Mouse (Mus musculus): ENCODE measurements at regions not wholly inside any gene's neighbourhood (a gene's known extent, or its start where the extent isn't known, plus 50 kb on each side); places are given as distances from the start of the nearest gene placed in this dataset.

DNA sequence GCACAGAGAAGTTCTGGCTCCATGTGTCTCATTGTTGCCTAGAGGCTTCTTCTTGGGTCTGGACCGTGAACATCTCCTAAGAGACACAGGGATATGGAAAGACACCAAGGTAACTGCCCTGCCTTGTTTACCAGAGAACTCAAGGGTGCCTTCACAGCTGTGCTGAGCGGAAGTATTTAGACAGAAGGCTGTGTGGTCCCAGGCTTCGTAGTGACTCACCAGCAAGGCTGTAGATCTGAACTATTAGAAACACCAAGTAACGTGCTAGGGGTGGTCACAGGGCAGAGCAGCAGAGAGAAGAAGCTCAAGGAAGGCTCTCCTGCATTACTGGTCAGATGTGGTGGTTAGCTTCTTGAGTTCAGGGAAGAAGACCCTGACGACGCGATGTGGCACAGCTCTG, 51.6 kb upstream of the Lpp start:
- no peak for ATAC-seq

DNA sequence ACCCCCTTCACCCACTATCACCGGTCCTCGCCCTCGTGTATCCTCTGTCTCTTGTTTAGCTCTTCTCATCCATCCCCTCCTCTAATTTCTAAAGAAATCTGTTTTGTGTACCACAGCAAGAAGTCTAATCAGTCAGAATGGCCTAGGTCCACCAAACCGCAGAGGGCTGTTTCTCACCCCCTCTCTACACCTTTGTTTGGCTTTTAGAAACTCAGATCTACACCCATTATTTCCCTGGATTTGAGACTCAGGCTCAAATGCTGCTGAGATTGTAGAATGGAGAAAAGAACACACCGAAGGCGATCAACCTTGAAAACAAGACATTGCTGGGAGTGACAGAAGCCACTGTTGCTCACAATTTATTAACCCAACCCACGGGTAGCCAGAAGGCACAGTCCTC, 52.7 kb upstream of the Lpp start:
- no peak for ATAC-seq

DNA sequence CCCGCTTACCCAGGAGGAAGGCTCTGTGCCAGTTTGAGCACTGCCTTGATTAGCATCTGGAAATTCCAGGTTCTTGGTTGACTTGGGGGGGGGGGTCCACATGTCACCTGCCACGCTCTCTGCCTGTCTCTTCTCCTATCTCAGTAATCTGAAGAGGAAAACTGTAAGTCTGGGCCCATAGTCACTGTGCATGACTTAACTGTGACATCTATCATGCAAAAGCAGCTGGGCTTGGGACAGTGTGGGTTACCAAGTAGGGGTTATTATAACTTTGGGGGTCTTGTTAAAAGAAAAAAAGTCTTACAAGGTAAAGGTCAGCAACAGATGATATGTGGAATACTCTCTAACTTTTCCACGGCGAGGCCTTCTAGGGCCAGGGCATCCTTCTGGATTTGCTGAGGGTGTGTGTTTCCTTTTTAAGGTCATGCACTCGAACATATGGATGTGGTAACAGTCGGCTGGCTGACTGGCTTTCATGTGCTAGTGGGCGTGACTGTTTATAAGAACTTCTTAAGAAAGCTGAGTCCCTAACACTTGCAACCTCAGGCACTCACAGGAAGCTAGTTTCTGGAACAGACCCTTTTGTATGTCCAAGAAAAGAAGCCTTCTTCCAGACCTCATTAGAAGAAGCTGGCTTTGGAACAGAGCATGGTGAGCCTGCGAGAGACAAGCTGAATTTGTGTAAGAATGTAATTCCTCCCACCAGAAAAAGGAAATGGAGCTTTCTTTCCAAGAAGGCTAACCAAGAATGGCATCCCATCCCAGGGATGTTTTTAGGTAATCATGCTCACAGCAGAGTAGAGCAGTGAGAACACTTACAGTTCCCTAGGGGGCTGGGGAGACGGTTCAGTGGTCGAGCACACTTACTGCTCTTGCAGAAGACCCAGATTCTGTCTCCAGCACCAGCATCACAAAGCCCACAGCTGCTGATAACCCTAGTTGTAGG, 53.7 kb upstream of the Lpp start:
- ATAC-seq: peak; percentile 79

DNA sequence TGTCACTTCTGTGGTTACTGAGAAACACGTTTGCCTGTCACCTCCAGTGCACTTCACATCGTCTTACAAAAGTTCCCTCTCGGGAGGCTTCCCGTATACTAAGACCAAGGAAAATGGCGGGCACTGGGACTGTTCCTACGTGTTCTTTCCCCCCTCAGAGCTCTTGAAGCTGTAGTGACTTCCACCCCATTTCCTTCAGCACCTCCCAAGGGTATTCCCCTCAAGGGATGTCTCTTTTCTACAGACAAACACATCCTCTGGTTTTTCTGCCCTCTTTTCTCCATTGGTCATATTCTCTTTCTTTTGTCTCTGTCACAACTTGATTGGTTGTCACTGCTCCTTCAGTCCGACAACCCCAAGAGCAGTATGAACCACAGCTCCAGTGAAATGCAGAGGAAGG, 54.9 kb upstream of the Lpp start:
- ATAC-seq: peak; percentile 74

DNA sequence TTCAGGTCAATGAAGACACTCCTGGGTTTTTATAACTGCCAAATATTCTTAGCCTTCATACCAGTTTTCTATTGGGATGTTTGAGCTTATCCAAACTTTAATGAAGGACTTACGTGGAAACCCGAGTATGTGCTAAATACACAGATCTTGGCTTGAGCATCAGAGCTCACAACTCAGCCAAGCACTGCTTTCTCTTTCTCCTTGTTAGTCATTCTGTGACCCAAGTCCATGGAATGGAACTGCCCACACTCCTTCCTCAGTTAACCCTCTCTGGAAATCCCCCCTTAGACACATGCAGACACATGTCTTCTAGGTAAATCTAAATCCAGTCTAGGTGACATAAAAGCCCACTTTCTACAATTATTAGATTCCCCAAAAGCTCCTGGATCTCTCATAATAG, 58.9 kb upstream of the Lpp start:
- ATAC-seq: no peak

- ATAC-seq: no peak
These were observed 61.8 kb upstream of the Lpp start for GRCm38 (mm10) chr16:24331446-24332020.

GRCm38 (mm10) chr16:24326571-24326970, 66.7 kb upstream of the Lpp start:
- ATAC-seq: no peak

DNA sequence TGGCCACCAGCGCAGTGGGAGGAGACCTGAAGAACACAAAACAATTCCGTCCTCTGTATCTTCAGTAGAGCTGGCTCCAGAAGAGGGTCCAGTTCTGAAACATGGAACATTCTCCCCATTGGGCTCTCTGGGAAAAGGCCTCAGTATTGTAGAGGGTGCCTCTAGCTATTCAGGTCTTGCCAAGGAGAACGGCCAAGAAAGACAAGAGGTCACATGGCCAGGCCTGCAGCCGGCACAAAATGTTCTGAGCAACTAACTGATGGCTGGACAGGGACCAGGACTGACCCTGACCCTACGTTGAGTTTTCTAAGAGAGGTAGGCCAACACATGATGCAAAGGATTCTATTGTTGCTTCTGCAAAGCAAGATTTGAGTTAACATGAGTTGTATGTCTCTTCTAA, 67.3 kb upstream of the Lpp start:
- no peak for ATAC-seq

GRCm38 (mm10) chr16:24324917-24325316, 68.4 kb upstream of the Lpp start:
- ATAC-seq: no peak

DNA sequence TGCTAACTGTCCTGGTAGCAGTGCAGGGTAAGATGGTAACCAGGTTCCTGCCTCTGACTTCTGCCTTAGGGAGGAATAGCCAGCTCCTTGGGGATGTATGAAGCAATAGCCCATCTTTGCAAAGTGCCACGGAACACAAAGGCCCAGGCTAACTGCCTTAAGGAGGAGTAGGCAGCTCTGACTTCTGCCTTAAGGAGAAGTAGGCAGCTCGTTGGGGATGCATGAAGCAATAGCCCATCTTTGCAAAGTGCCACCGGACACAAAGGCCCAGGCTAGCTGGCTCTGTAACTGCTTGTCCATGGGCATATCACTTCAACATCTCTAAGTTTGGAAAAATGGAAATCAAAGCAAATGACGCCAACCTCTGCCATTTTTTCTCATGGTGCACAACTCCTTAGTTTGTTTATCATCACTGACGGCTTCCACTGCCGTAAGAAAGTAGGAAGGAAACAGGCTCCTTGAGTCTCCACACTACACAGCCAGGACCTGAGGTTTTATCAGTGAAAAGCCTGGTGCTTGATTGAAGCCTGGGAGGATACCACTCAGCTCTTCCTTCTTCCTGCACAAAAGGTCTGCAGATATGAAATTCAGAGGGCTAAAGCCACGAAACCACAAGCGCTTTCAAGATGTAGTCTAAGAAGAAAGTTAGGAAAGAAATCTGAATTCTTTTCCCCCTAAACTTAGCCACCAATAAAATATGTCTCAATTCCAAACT, 74.4 kb upstream of the Lpp start:
- ATAC-seq: no peak

- no peak for ATAC-seq
These were observed 79.6 kb upstream of the Lpp start for GRCm38 (mm10) chr16:24313544-24314326.

DNA sequence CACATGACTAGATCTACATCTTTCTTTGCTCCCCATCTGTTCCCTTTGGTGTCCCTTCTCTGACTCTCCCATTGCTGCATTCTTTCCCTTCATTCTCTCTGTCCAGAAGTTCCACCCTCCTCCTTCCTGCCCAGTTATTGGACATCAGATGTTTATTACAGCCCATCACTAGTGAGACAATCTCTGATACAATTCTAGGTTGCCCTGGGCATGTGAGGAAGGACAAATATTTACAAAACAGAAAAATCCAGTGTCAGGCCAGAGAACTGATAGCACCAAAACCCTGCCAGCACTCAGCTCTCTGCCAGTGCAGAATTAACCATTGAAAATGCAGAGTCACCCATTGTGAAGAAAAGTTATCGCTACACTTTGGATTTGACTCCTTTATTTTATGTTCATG, 87.9 kb upstream of the Lpp start:
- no peak for ATAC-seq

GRCm38 (mm10) chr16:24296790-24297189, 96.5 kb upstream of the Lpp start:
- ATAC-seq: no peak

GRCm38 (mm10) chr16:24295626-24296440, 97.5 kb upstream of the Lpp start:
- no peak for ATAC-seq

- no peak for ATAC-seq
These were observed 109.1 kb upstream of the Lpp start for GRCm38 (mm10) chr16:24284215-24284614.

DNA sequence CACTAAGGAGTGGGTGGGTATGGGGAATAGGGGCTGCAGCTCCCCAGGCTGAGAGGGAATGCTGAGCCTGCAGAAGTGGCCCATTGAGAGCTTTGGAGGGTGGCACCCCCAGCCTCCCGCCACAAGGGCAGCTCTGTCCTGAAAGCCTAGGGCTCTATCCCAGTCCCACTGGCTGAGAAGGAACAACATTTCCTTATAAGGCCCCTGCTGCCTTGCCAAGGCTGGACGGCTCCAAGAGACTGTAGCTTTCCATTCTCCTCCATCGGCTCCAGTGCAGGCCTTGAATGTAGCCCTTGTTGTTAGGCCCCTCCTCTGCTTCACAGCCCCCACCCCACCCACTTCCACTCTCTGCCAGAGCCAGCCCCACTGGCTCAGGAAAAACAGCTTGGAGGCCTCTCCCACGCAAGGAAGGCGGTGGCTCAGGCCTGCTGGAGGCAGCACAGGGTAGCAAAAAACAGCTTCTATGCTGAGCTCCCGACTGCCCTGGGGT, 111.1 kb upstream of the Lpp start:
- ATAC-seq: no peak

DNA sequence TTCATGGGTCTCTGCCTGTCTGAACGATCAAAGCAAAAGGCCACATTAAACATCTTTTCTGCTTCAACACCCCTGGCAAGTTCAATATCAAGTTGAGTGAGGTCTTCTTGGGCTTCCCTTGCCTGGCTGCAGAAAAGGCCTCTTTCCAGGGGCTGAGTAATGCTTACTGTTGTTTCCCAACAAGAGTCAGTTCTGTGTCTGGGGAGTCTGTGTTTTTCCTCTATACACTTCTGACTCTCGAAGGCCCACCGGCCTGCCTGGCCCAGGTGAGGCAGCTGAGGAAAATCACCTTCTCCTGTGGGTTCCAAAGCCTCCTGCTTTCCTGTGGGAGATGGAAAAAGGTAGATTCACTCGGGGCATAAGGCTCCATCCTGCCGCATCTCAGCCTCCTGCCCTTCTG, 111.7 kb upstream of the Lpp start:
- no peak for ATAC-seq

GRCm38 (mm10) chr16:24277857-24278256, 115.5 kb upstream of the Lpp start:
- ATAC-seq: no peak

DNA sequence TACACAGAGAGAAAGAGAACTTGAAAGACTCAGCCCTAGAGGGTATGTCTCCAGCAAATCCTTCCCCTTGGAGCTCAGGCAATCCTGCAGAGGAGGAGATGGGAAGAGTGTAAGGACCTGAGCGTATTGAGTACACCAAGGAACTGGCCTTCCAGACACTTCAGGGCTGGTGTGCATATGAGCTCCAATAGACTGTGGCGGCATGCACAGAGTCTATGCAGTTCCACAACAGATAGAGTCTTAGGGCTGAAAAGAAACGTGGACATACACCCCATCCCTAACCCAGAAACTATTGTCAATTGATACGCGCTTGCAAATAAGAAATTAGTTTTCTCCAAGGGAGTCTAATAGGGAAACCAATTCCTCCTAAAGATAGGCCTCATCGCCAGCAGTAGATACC, 130.6 kb upstream of the Lpp start:
- peak; percentile 23 for ATAC-seq

DNA sequence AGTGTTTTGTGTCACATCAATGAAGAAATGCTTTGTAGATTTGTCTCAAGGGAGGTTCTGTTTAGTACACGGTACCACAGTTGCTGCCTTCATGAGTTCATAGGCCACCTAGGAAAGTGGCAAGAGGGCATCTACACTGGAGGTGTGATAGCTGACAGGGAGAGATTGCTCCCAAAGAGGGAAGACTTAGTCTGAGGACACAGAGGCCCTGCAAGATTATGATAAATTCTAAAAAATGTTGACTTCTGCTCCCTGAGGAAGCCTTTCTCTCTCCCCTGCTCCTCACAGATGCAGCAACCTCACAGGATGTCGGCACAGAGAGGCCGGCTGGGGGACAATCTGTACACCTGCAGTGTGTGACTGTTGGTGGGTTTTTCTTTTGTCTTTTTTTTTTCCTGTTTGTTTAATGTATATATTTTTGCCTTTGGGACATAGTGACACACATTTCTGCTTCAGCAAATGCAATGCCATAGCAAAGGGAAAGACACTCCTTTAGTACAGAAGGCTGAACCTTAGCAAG, 133.5 kb upstream of the Lpp start:
- ATAC-seq: no peak

- ATAC-seq: no peak
These were observed 134.3 kb upstream of the Lpp start for GRCm38 (mm10) chr16:24258991-24259390.

GRCm38 (mm10) chr16:24255037-24255436, 138.3 kb upstream of the Lpp start:
- ATAC-seq: no peak
